Comparison of ENCODE assay signal across 14 mouse cellular contexts in genomic region chr1:74309767-74310166, GRCm38 (mm10). TPM values are rescaled to one million over a fixed set of nuclear protein-coding genes. Genes with fewer than 3 reads are reported as not detected.
A peak's percentile ranks its signal among the peaks of the same experiment; 100 is the strongest.
DNase-seq lines count a peak whose midpoint lies in the region; ATAC-seq and TF ChIP-seq lines count a peak whose summit lies in the region.
"Had no signal": no experiment of that assay in that cellular context is flagged by ENCODE, and none has a peak within 500 bp of the region (broad histone marks: within the 10 kb centered on the region; RNA-seq: fewer than 3 reads in every experiment).

No protein-coding gene starts in this region.

- no peak for DNase-seq in kidney, adult 18-20 months
- no peak for DNase-seq in ES-E14 (ENCODE audit: low read depth, low spot score)
- peak; percentile 53 for DNase-seq in lung, postnatal 14 days
- no peak for DNase-seq in adrenal gland, adult 8-10 months
- DNase-seq: cerebellum, adult 9-11 months; thymus, postnatal 25 days had no signal

- peak overlapping the region; percentile 41 for H3K27ac ChIP-seq in kidney, embryonic 15.5 days
- H3K27ac ChIP-seq in ES-E14 (ENCODE audit: insufficient read depth, low read depth, low read length, poor library complexity, severe bottlenecking) = peak overlapping the region; percentile 80
- H3K27ac ChIP-seq in heart, embryonic 13.5 days (replicated peaks) = peak overlapping the region; percentile 85
- H3K27ac ChIP-seq in forebrain, embryonic 13.5 days = no peak overlapping the region
- H3K27ac ChIP-seq: embryonic facial prominence, embryonic 15.5 days; left cerebral cortex, adult 2 months; liver, embryonic 15.5 days had no signal

- peaks cover 10% of the 10 kb centered on the region; the same call in 1 of the 2 replicates for H3K4me1 ChIP-seq in kidney, embryonic 15.5 days
- peaks cover 2 to 19% of the 10 kb centered on the region in 2 experiments; a peak in 3 of 4 replicates for H3K4me1 ChIP-seq in ES-E14 (ENCODE audit: control insufficient read depth in 2 of 2, insufficient read depth in 2 of 2, low read length in 2 of 2, poor library complexity in 1 of 2)
- H3K4me1 ChIP-seq in heart, embryonic 13.5 days = peaks cover 50% of the 10 kb centered on the region
- no peaks in the 10 kb centered on the region for H3K4me1 ChIP-seq in forebrain, embryonic 13.5 days
- H3K4me1 ChIP-seq: embryonic facial prominence, embryonic 15.5 days had no signal

- H3K36me3 ChIP-seq in kidney, embryonic 15.5 days = no peaks in the 10 kb centered on the region
- no peaks in the 10 kb centered on the region for H3K36me3 ChIP-seq in ES-E14 (ENCODE audit: control insufficient read depth, insufficient read depth, low read length, poor library complexity, severe bottlenecking)
- no peaks in the 10 kb centered on the region for H3K36me3 ChIP-seq in heart, embryonic 13.5 days
- no peaks in the 10 kb centered on the region for H3K36me3 ChIP-seq in forebrain, embryonic 13.5 days (ENCODE audit: poor library complexity, severe bottlenecking)
- H3K36me3 ChIP-seq: embryonic facial prominence, embryonic 15.5 days; liver, embryonic 15.5 days had no signal

- H3K9me3 ChIP-seq in kidney, embryonic 15.5 days (replicated peaks) = no peaks in the 10 kb centered on the region
- no peaks in the 10 kb centered on the region for H3K9me3 ChIP-seq in ES-E14 (ENCODE audit: control insufficient read depth, insufficient read depth, low read depth, low read length)
- H3K9me3 ChIP-seq in heart, embryonic 13.5 days = no peaks in the 10 kb centered on the region
- H3K9me3 ChIP-seq in forebrain, embryonic 13.5 days (replicated peaks) = no peaks in the 10 kb centered on the region
- H3K9me3 ChIP-seq: embryonic facial prominence, embryonic 15.5 days; liver, embryonic 15.5 days had no signal

- WGBS in kidney, embryonic 15.5 days = 23% methylated on average over 3 of the region's 3 CpGs
- 14% methylated on average over 3 of the region's 3 CpGs for WGBS in heart, embryonic 13.5 days
- 55% methylated on average over 3 of the region's 3 CpGs for WGBS in forebrain, embryonic 13.5 days

- in situ Hi-C loops in ES-E14 (cut with MboI; ENCODE audit: low sequenced_read_pairs in 2 of 2, unreplicated experiment in 2 of 2) = no loop called here

- no peak overlapping the region for H3K4me2 ChIP-seq in kidney, embryonic 15.5 days
- 0 out of 2 replicates have a peak overlapping the region, but pooled peaks have one; percentile 14 for H3K4me2 ChIP-seq in heart, embryonic 13.5 days
- no peak overlapping the region for H3K4me2 ChIP-seq in forebrain, embryonic 13.5 days
- H3K4me2 ChIP-seq: embryonic facial prominence, embryonic 15.5 days; liver, embryonic 15.5 days had no signal

- H3K9ac ChIP-seq in kidney, embryonic 15.5 days = no peak overlapping the region
- peak overlapping the region; percentile 38; the same call in 1 of the 2 replicates for H3K9ac ChIP-seq in ES-E14 (ENCODE audit: insufficient read depth, low read depth, low read length, poor library complexity, severe bottlenecking)
- H3K9ac ChIP-seq in heart, embryonic 13.5 days = peak overlapping the region; percentile 60
- no peak overlapping the region for H3K9ac ChIP-seq in forebrain, embryonic 13.5 days
- H3K9ac ChIP-seq: embryonic facial prominence, embryonic 15.5 days; liver, embryonic 15.5 days had no signal

- ATAC-seq in kidney, embryonic 15.5 days (replicated peaks; ENCODE audit: low FRiP score) = no peak
- no peak; the same call in 1 of the 2 replicates for ATAC-seq in heart, embryonic 13.5 days (ENCODE audit: extremely low read depth, insufficient number of reproducible peaks, low FRiP score, low TSS enrichment)
- ATAC-seq in forebrain, embryonic 13.5 days = no peak

- H3K27me3 ChIP-seq in kidney, embryonic 15.5 days = no peaks in the 10 kb centered on the region
- H3K27me3 ChIP-seq in heart, embryonic 13.5 days (replicated peaks) = no peaks in the 10 kb centered on the region
- H3K27me3 ChIP-seq in forebrain, embryonic 13.5 days = 0 out of 2 replicates have a peak, but pooled peaks cover 3% of the 10 kb centered on the region
- H3K27me3 ChIP-seq: embryonic facial prominence, embryonic 15.5 days; liver, embryonic 15.5 days had no signal

- H3K4me3 ChIP-seq in kidney, embryonic 15.5 days (replicated peaks) = no peak overlapping the region
- H3K4me3 ChIP-seq in ES-E14 (ENCODE audit: insufficient read depth in 1 of 2, low read depth in 1 of 2, low read length in 2 of 2, poor library complexity in 1 of 2, severe bottlenecking in 1 of 2) = no peak overlapping the region
- H3K4me3 ChIP-seq in heart, embryonic 13.5 days = no peak overlapping the region
- H3K4me3 ChIP-seq in forebrain, embryonic 13.5 days = no peak overlapping the region
- H3K4me3 ChIP-seq: embryonic facial prominence, embryonic 15.5 days; left cerebral cortex, adult 2 months; liver, embryonic 15.5 days had no signal

TF ChIP-seq in ES-E14, 5 proteins besides CTCF, POLR2A, EP300 and RAD21:
- TF ChIP-seq CHD2 (IDR thresholded peaks at IDR 0.05; ENCODE audit: low read depth, low read length) (no peak), ZNF384 (IDR thresholded peaks at IDR 0.05; ENCODE audit: low read depth, low read length) (no peak), HCFC1 (IDR thresholded peaks at IDR 0.05; ENCODE audit: borderline replicate concordance, insufficient read depth, low read length) (no peak), ZC3H11A (IDR thresholded peaks at IDR 0.05; ENCODE audit: borderline replicate concordance, low read depth, low read length) (no peak), MAFK (IDR thresholded peaks at IDR 0.05; ENCODE audit: insufficient read depth, low read depth, low read length) (no peak)

RNA-seq across cellular contexts. Expression of gene Tmbim1, which starts 4.3 kb away (rescaled TPM):
- polyA plus RNA-seq in kidney, embryonic 15.5 days (2015; fragmentation: Nextera tagmentation; extraction: Ambion mirVana) = 25.6 and 31.2 TPM in 2 replicates
- total RNA-seq in ES-E14 (2012; rRNA removed) = 38.0 and 41.9 TPM in 2 replicates
- polyA plus RNA-seq in heart, embryonic 13.5 days (2015; fragmentation: Nextera tagmentation; extraction: Ambion mirVana) = 42.0 and 42.7 TPM in 2 replicates
- 100 to 1,000 TPM; 123 to 136 (median 131) TPM for total RNA-seq in adrenal gland, adult 8-10 months (2022)
- 4.3 and 4.4 TPM in 2 replicates for polyA plus RNA-seq in forebrain, embryonic 13.5 days (2015; fragmentation: Nextera tagmentation; extraction: Ambion mirVana)

RNA-seq across cellular contexts. Expression of gene Pnkd, which starts 25.0 kb away (rescaled TPM):
- polyA plus RNA-seq in kidney, embryonic 15.5 days (2015; fragmentation: Nextera tagmentation; extraction: Ambion mirVana) = 138 and 139 TPM in 2 replicates
- total RNA-seq in ES-E14 (2012; rRNA removed) = 63.9 and 84.4 TPM in 2 replicates
- polyA plus RNA-seq in heart, embryonic 13.5 days (2015; fragmentation: Nextera tagmentation; extraction: Ambion mirVana) = 227 and 252 TPM in 2 replicates
- total RNA-seq in adrenal gland, adult 8-10 months (2022) = 10 to 100 TPM; 68.1 to 76.1 (median 74.6) TPM
- polyA plus RNA-seq in forebrain, embryonic 13.5 days (2015; fragmentation: Nextera tagmentation; extraction: Ambion mirVana) = 94.5 and 96.1 TPM in 2 replicates

RNA-seq across cellular contexts. Expression of gene Aamp, which starts 25.2 kb away (rescaled TPM):
- polyA plus RNA-seq in kidney, embryonic 15.5 days (2015; fragmentation: Nextera tagmentation; extraction: Ambion mirVana) = 267 and 283 TPM in 2 replicates
- 127 and 138 TPM in 2 replicates for total RNA-seq in ES-E14 (2012; rRNA removed)
- 164 and 188 TPM in 2 replicates for polyA plus RNA-seq in heart, embryonic 13.5 days (2015; fragmentation: Nextera tagmentation; extraction: Ambion mirVana)
- total RNA-seq in adrenal gland, adult 8-10 months (2022) = 100 to 1,000 TPM; 174 to 226 (median 192) TPM
- polyA plus RNA-seq in forebrain, embryonic 13.5 days (2015; fragmentation: Nextera tagmentation; extraction: Ambion mirVana) = 195 and 211 TPM in 2 replicates

RNA-seq across cellular contexts. Expression of gene Gpbar1, which starts 31.4 kb away (rescaled TPM):
- 1.7 and 2.1 TPM in 2 replicates for polyA plus RNA-seq in kidney, embryonic 15.5 days (2015; fragmentation: Nextera tagmentation; extraction: Ambion mirVana)
- 0.45 and 0.95 TPM in 2 replicates for total RNA-seq in ES-E14 (2012; rRNA removed)
- polyA plus RNA-seq in heart, embryonic 13.5 days (2015; fragmentation: Nextera tagmentation; extraction: Ambion mirVana) = 0.36 and 0.64 TPM in 2 replicates
- total RNA-seq in adrenal gland, adult 8-10 months (2022) = not detected
- polyA plus RNA-seq in forebrain, embryonic 13.5 days (2015; fragmentation: Nextera tagmentation; extraction: Ambion mirVana) = not detected in 2 replicates
- total RNA-seq: heart, postnatal 14 days; left cerebral cortex, adult 2 months had no signal
- polyA plus RNA-seq: embryonic facial prominence, embryonic 15.5 days had no signal

RNA-seq across cellular contexts. Expression of gene Catip, which starts 52.1 kb away (rescaled TPM):
- polyA plus RNA-seq in kidney, embryonic 15.5 days (2015; fragmentation: Nextera tagmentation; extraction: Ambion mirVana) = 0.67 and 0.82 TPM in 2 replicates
- 7.3 and 9.1 TPM in 2 replicates for total RNA-seq in ES-E14 (2012; rRNA removed)
- 0.33 and 0.38 TPM in 2 replicates for polyA plus RNA-seq in heart, embryonic 13.5 days (2015; fragmentation: Nextera tagmentation; extraction: Ambion mirVana)
- total RNA-seq in adrenal gland, adult 8-10 months (2022) = 1 to 10 TPM in 2 of 4 experiments, under 1 TPM in 2; 0.21 to 1.4 (median 0.81) TPM
- polyA plus RNA-seq in forebrain, embryonic 13.5 days (2015; fragmentation: Nextera tagmentation; extraction: Ambion mirVana) = 0.45 and 0.79 TPM in 2 replicates
- total RNA-seq: neutrophil, adult 5-6 weeks had no signal
- polyA plus RNA-seq: liver, embryonic 15.5 days had no signal

Comparison
In these comparisons a context has a peak if more than half of its experiments do, and no peak if none do; other contexts are left out.
1. H3K9ac ChIP-seq: peak in ES-E14 (single experiment) and heart, embryonic 13.5 days (single experiment); none in kidney, embryonic 15.5 days (single experiment) and forebrain, embryonic 13.5 days (single experiment).